Mouse (Mus musculus) A20 (cell line): ENCODE data around the gene Ifna15.

Experiments
- DNase-seq: peaks from one replicate; pipeline ENCODE4 v3.0.0-alpha.2; 2011; ENCODE audit warnings: low read depth, low spot score

Ifna15 gene

DNA sequence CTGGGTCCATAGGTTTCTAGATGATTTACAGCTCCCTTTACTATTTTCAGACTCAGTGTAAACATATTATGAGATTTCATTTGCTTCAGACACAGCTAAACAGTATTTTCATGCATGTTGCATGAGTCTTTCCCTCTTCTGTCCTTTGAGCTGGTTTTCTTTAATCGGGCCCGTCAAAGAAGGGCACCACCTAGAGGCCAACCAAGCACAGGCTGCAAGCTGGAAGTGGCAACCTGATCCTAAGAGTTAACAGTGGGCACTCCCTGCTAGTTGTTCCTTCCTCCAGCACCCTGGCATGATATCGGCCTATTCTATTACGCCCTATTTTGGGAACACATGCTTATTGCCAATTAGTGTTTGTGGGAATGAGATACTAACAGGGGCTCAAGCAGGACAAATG, 43.6 kb downstream of the Ifna15 start:
- peak; percentile 63 for DNase-seq

DNA sequence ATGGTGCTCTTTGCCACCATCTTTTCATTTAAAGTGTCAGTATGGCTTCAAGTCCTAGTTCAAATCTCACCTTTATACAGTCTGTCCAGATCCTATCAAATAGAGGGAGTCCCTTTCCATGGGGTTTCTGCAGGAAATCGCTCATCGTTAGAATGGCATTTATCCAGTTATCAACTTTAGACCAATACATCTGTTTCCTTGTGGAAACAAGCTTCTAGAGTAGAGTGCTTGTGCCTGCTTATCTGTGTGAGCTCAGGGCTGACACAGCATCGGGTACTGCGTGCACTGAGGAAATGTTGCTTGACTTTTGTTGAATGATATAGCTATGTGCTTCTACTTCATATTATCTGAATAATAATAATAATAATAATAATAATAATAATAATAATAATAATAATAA, 44.3 kb downstream of the Ifna15 start:
- no peak for DNase-seq
